Mouse (Mus musculus) regulatory T cell (primary cell): ENCODE measurements around the gene Mterf2.

Experiments used
- in situ Hi-C: fragments of 300-600 bp; cut with MboI, MseI; formaldehyde crosslinking; loops from one replicate; pipeline ENCODE4 v1.15.1; 2025; ENCODE audit warnings: high pct_unique_total_duplicates

Gene Mterf2

GRCm38 (mm10) chr10:85127395-85128287 is at the start of gene Mterf2:
Gene Mterf2, minus strand, starts transcription at chr10:85128027.
- in situ Hi-C loops: no loop called here

DNA sequence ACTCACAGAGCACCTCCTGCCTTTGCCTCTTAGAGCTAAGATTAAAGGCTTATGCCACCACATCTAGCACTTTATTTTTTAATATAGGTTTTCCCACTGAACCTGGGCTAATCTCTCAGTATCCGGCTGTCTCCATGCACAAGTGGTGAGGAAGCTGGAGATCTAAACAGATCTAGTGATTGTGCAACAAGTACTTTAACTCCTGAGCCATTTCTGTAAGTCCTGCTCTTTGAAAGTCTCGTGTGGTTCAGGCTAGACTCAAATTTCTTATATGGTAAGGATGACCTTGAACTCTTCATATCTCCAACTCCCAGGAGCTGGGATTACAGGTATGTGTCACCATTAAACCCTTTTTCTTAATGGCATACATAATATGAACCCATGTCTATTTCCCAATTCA is 48.8 kb upstream of the Mterf2 start:
- in situ Hi-C loops: no loop called here

DNA sequence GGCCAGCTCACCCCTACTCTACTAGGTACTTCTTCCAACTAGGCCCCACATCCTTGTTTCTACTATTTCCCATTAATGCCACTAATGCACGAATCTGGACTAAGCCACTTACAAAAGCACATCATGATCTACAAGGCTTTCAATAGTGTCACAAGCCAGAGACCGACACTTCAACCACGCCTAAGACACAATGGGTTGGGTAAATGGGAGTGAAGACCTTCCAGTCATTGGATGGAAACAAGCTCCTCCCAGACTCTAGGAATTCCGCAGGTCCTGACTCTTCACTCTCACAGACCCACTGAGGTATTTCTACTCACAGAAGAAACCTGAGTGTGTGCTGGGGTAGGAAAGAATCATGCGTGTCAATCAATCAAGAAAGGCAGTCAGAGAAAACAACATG is 37.5 kb upstream of the Mterf2 start:
- in situ Hi-C loops: no loop called here

- in situ Hi-C loops: no loop called here
Measured at GRCm38 (mm10) chr10:85164791-85165190, 37.0 kb upstream of the Mterf2 start.

- in situ Hi-C loops: no loop called here
Measured at GRCm38 (mm10) chr10:85161745-85162351, 34.0 kb upstream of the Mterf2 start.

DNA sequence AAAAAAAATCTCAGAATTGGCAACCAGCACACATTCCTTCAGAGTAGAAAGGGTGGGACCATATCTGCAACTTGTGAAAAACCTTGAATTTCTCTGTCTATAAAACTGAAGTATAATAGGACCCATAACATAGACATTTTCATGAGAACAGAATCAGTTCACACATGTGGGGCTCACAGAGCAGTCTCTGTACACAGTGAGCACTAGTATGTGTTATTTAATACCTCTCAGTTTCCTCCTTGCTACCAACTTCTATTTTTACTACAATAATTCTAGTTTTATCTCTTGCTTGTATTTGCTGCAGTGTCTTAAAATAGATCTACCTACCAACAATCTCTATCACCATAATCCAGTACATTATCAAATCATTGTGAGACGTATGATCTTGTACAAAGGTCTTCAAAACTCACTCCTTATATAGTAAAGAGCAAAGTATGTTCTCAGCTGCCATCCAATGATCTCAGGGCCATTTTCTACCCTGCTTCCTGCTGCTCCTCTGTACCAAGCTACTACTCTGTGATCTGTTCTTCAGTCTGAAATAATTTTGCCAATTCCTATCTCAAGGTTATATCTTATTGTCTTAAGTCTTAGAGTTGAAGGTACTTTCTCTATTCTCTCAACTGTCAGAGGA is 32.3 kb upstream of the Mterf2 start:
- in situ Hi-C loops: no loop called here

- in situ Hi-C loops: no loop called here
Measured at GRCm38 (mm10) chr10:85157451-85157850, 29.6 kb upstream of the Mterf2 start.

GRCm38 (mm10) chr10:85154195-85154594 is 26.4 kb upstream of the Mterf2 start:
- in situ Hi-C loops: no loop called here

GRCm38 (mm10) chr10:85149226-85149625 is 21.4 kb upstream of the Mterf2 start:
- in situ Hi-C loops: no loop called here

GRCm38 (mm10) chr10:85146282-85146681 is 18.5 kb upstream of the Mterf2 start:
- in situ Hi-C loops: no loop called here

- in situ Hi-C loops: no loop called here
Measured at GRCm38 (mm10) chr10:85141465-85141864, 13.6 kb upstream of the Mterf2 start.

GRCm38 (mm10) chr10:85136573-85136972 is 8.7 kb upstream of the Mterf2 start:
- in situ Hi-C loops: no loop called here

DNA sequence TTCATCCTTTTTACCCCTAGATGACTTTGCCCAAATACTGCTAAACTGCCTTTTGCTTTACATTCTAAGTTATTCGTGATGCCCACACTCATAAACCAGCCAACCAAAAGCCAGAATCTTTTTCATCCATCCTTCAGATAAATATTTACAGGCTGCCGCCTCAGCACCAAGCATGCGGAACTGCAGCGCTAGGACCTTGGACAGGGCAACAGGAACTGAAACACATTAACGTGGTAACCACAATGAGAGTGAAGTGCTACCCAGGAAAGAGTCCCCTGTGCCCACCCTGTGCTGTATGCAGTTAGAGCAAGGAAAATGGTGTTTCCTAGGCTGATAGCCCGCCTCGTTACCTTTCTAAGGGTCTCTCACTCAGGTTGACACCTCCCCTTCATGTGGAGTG is 626 bp upstream of the Mterf2 start:
- in situ Hi-C loops: no loop called here

DNA sequence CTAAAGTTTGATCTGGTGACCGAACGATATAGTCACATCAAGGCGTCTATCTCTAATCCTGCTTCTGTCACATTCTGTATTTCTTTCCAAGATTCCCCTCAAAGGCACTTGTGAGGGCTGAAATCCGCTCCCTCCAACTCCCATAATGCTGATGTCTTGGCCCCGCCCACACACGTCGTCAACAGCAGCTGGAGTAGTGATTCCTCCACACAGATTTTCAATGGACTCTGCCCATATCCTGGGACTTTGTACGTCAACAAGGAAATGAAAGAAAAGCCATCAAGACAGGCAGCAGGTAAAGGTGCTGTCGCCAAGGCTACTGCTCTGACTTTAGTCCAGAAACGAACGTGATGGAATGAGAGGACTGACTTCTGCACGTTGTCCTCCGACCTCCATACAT is 2.6 kb downstream of the Mterf2 start:
- in situ Hi-C loops: no loop called here

- in situ Hi-C loops: no loop called here
Measured at GRCm38 (mm10) chr10:85114409-85114808, 13.4 kb downstream of the Mterf2 start.

- in situ Hi-C loops: no loop called here
Measured at GRCm38 (mm10) chr10:85103085-85103885, 24.5 kb downstream of the Mterf2 start.

- in situ Hi-C loops: no loop called here
Measured at GRCm38 (mm10) chr10:85102247-85103084, 25.4 kb downstream of the Mterf2 start, which contains the start of the genes Fhl4 and Tmem263. Gene Fhl4, minus strand, starts transcription at chr10:85102495. Gene Tmem263, plus strand, starts transcription at chr10:85102627.

DNA sequence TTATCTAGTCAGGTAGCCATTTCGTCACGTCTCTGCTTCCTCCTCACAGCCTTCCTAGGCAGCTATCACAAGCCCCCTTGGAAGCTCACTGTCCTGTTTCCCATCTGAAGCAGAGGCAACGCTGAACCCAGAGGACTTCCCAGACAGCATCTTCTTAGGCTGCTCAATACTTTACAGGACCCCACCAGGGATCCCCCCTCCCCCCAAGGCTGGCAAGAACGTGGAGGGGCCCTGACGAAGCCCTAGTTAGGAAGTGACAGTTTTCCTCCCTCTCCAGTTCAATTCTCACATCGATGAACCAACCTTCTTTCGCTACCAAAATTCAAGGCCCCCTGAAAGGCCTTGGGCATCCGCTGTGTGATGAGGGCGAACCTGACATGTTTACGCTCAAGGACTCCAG is 26.0 kb downstream of the Mterf2 start:
- in situ Hi-C loops: no loop called here

DNA sequence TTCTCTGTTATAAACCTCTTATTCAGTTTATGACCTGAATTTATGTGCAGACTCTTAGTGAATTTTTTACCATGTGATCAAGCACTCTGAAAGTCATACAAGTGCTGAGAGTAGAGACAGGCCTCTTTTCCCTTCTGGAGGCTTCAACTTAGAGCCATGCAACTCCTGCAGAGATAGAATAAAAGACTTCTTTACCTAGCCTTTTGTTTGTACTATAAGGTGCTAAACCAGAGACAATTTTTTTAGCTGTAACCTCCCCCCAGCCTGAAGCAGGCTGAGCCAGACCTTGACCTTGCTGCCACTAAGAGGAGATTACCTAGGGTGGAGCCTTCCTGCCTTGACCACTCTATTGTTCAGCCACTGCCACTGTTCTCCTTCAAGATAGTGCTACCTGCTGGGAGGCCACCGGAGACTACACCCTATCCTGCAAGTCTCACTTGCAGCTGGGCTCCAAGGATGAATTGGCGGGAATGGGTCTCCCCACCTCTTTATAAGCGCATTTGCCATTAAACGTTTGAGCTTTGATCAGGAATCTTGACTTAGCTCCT is 56.1 kb downstream of the Mterf2 start:
- in situ Hi-C loops: no loop called here
